Mouse (Mus musculus) cerebellum, postnatal 36 days (tissue): ENCODE results near the gene Elf1.
"Not testable (repeated sequence)": the region's sequence is repeated elsewhere in the genome, so short reads cannot be mapped to it uniquely, and the experiment has no call there.

Source experiments
- DNase-seq, 2 experiments: peaks; one replicate each; pipeline ENCODE4 v3.0.0; 2021 to 2022; ENCODE audit warnings: mixed read lengths in 2 of 2

Elf1 gene

DNA sequence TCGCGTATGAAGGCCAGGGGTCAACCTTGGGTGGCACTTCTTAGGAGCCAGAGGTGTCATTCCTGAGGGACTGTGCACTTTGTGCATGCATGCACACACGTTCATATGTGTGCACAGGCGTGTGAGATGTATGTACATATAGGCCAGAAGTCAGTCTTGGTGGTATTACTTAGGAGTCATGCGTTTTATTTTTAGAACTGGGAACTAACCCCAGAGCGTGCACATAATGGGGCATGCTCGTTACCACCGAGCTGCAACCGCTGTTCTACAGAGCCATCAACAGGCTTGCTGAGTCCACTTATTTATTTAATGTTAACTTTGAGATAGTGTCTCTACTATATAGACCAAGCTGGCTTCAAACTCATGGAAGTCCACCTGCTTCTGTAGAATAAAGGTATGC is 41.4 kb downstream of the Elf1 start:
- DNase-seq: no peak

DNA sequence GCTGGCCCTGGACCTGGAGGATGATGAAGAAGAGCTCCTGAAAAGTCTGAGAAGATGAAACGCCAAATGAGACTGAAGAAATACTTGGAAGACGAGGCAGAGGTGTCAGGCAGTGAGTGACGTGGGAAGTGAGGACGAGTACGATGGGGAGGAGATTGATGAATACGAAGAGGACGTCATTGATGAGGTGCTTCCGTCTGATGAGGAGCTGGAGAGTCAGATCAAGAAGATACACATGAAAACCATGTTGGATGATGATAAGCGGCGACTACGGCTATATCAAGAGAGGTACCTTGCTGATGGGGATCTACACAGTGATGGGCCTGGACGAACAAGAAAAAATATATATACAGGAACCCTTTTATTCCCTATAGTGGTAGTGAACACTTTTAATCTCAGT is 45.1 kb downstream of the Elf1 start:
- DNase-seq: not testable (repeated sequence)

DNA sequence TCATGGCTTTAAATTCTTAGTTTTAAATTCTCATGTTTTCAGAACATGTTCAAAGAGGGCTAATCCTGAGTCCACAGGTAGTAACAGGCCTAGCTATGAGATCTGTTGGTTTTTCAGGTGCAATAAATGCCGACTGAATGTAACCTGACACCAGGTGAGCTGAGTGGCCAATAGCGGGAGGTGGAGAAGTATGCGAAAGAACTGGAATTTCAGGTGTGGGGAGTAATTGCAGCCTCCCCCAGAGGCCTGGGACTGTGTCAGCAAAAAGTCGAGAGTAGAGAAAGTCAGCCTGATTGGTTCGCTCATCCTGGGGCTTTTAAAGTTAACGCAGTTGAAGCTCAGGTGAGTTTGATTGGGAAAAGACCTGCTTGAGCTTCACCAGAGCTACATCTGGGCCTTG is 46.7 kb downstream of the Elf1 start:
- DNase-seq: no peak

DNA sequence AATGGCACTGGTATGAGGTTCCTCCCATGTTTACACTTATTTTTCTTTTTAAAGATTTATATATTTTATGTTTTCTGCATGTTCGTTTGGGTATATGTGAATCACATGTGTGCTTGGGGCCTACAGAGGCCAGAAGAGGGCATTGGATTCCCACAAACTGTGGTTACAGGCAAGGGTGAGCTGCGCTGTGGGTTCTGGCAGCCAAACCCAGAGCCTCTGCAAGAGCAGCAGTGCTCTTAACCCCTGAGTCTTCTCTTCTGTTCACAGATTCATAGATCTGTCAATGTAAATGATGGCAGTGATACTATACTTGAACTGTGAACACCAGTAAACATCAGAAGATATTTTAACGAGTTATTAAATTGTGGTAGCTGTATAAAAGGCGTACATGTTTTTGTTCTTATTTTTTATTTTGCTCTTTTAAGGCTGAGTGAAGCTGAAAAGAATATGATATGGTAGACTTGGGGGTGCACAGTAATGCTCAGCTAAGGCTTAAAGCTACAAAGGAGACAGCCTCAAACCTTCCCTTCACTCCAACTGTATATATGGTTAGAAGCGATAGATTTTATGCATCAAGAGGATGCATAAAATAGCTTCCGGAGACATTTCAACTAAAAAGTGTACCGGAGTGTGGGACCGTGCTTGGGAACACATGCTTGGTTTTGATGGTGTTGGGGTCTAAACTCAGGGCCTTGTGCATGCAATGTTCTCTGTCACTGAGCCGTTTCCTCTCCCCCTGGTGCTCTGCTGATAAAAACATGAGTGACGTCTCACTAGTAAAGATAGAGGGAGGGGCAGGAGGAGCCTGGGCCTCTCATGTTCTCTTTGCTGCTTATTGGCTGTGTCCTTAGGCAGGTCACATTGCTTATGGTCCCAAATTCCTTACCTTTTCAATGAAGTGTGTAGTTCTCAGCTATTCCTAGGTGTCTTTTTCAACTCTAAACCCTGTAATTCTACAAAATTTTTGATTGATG is 48.9 kb downstream of the Elf1 start:
- no peak for DNase-seq

DNA sequence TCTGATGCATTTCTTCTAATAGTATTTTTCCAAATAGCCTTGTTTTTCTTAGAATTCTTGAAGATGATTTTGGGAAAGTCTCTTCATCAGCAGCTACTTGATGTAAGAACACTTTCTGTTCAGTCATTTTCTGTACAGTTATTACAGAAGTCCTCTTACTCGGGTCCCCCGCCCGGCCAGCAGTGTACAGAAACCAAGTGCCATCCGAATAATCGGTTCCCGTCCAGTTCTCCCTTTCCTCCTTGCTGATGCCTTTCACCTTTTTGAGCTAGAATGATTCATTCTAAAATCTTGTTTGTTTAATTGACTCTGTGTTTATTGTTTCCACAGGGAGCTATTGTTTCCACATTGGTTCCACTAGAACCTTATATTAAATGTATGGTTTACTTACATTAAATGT is 49.8 kb downstream of the Elf1 start:
- no peak for DNase-seq

DNA sequence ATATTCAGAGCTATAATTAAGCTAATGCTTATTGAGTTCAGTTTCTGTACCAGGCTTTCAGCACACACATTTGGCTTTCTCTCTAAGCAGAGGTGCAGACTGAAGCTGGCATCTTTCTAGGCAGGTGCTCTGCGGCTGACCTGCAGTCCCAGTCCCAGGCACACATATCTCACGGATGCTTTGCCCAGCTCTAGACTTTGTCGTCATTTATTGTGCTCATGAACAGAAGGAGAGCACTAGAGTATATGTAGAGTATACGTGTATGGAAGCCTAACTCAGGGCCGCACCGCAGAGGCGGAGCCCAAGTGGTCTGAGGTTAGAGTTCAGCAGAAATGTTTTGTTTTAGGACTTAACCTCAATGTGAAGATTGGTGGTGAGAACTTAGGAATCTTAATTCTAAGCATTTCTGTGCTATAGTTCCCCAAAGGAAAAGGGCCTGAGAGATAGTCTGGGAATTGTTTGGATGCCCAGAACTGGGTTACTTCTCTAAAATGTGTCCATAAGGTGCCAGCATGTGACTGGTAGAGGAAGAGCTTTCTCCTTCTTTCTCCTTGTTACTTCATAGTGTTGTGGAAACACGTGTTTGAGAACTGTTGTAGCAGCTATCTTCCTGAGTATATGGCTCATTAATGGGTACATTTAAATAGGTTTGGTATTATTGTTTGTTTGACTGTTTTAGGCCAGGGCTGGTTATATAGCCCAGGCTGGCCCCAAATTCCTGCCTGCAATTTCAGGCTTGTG is 51.2 kb downstream of the Elf1 start:
- DNase-seq: no peak

DNA sequence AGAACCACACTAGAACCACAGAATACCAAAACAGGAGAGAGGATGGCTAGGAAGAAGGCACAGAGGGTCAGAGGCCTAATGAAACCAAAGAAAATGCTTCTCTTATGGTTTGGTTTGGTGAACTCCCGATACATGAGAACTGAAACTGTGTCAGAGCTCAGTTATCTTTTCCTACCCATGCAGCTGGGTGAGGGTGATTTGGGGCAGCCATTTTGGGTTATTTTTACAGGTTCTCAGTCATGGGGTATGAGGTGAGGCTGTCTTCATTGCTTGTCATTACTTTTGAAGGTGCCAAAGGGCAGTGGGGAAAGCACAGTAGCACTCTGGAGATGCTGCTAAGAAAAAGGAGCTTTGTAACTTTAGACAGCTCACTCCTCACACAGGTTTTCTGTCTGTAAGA is 52.4 kb downstream of the Elf1 start:
- no peak for DNase-seq

DNA sequence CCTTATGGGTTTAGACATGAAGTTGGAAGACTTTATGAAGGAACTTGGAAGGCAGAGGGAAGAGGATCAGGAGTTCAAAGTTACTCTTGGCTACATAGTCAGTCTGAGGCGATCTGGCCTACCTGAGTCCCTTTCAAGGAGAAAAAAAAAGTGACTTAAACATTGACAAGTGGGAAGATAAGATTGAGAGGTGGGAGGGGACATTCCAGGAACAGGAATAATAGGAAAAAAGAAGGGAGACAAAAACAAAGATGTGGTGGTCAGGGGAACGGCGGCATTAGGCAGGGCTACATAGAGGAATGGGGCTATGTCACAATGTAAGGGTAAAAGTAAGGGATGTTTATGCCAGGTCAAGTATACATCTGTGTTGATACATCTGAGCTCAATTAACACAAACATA is 53.2 kb downstream of the Elf1 start:
- no peak for DNase-seq

DNA sequence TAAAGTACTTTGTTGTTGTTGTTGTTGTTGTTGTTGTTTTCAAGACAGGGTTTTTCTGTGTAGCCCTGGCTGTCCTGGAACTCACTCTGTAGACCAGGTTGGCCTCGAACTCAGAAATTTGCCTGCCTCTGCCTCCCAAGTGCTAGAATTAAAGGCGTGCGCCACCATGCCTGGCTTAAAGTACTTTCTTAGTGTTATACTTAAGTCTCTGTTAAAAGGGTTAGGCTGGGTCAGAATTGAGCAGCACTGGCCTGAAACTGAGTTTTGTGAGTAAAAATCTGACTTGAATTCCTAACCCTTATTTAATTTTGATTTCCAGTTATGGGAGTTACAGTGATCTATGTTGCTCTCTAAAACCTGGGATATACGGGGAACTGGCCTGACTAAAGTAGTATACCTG is 53.7 kb downstream of the Elf1 start:
- not testable (repeated sequence) for DNase-seq

DNA sequence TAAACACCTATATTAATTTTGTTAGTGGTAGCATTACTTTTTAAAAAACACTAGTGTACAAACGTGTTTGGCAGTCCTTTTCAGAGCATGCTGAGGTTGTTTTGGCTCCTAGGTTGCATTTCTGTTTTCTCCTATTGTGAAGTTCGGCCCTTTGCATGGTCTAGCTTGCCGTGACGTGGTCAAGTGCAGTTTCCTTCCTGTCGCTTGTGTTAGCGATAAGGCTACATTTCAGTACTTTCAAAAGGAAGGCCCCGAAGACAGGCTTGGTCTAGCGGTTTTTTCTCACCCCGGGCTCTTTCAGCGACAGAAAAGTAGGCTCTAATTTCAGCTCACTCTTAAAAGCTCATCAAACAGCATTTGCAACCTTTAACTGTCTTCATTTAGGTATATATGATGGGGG is 54.3 kb downstream of the Elf1 start:
- no peak for DNase-seq

DNA sequence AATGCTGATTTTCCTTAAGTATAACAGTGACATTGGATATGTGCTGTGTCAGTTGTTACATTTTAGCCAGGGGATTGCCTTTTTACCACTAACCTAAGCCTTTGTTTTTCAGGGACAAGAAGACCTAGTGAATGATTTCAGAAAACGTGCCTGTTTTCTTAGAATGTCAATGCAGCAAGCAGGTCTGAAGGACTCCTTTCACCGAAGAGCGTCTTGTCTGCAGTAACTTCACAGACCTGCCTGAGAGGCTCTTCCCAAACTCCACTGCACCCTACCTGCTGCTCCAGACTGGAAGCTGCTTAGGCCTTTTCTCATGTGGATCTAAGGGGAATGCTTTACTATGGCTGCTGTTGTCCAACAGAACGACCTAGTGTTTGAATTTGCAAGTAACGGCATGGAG is 55.0 kb downstream of the Elf1 start:
- DNase-seq: no peak

DNA sequence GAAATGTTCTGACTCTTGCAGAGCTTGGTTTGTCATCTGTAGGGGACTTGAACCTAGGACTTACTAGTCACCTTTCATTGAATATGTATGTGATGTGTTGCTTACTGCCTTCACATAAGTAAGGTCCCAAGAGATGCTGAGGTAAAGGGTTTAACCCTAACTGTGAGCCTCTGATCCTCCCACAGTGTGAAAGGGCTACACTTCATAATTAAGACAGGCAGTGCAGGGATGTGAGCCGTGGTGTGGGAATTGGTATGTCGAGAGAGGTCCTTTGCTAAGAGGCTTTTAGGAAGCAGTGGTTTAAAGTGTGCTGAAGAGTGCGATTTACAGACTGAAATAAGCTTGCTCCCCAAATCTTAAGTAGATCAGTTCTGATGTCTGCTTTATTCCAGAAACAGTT is 55.8 kb downstream of the Elf1 start:
- DNase-seq: no peak

DNA sequence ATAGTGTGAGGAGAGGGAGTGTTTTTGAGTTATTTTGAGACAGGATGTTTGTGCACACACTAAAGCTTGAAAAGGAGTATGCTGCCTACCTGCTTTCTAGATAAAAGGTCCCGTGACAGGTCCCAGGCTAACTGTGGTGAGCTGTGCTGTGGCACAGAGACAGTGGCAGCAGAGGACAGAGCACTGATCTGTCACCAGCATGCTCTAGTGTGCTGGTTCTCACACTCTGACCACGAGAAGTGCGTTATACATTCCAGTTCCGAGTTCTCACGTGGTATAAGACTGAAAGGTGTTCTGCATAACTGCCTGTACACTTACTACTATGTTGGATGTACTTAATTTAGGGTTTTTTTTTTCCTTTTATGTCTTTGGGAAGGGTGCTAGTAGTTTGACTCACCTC is 56.5 kb downstream of the Elf1 start:
- DNase-seq: no peak

DNA sequence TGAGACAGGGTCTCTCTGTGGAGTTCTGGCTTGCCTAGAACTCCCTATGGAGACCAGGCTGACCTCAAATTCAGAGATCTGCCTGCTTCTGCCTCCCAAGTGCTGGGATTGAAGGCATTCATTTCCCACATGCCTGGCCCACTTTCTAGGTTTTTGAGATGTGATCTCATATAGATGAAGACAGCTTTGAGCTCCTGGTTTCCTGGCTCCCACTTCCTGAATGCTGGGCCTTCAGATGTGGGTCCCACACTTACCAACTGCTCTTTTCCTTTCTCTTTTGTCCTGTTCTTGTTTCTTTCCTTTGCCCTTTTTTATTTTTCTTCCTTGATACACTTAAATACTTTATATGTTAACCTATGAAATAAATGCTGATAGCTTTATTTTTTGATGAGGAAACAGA is 56.9 kb downstream of the Elf1 start:
- no peak for DNase-seq

DNA sequence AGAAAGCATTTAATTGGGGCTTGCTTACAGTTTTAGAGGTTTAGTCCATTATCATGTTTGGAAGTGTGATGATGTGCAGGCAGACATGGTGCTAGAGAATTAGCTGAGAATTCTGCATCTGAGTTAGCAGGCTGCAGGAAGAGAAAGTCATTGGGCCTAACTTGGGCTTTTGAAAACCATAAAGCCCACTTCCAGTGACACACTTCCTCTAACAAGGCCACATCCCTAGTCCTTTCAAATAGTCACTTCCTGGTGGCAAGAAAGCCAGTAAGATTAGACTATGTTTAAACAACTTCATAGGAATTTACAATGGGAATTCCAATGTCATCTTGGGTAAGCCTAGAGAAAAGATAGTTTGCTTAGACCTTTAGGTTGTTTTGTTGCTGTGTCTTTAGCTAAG is 60.6 kb downstream of the Elf1 start:
- no peak for DNase-seq

DNA sequence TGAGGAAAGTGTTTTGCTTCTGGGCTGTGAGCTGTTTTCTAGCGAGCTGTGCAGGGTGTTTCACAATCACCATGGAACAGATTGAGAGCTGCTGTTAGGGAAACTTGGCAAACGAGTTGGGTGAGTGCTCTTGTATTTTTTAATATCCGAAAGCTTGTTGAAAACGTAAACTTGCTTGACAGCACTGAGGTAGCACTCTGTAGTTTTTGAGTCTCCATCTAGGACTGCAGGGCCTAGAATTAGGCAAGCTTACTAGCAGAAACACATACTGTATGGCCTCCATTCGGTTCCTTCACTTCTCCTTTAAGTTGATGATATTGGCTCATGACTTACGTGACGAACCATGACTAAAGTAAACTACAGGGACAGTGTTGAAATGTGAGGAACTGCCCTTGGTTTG is 68.3 kb downstream of the Elf1 start:
- no peak for DNase-seq

DNA sequence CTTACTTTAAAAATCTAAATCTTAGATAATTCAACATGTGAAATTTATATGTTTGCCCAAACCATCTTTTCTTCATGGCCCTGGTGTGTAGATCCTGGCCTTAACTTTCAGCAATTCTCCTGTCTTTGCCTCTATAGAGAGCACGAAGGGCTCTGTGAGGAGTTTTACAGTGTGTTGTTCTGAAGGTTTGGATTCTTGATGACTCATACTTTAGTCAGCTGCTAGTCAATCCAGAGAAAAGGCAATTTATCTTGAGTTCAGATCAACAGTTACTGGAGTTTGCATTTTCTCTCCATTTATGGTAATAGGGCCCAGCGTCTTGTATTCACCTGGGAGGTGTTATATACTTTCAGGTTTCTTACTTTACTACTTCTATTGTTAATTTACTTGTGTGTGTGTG is 70.9 kb downstream of the Elf1 start:
- no peak for DNase-seq

DNA sequence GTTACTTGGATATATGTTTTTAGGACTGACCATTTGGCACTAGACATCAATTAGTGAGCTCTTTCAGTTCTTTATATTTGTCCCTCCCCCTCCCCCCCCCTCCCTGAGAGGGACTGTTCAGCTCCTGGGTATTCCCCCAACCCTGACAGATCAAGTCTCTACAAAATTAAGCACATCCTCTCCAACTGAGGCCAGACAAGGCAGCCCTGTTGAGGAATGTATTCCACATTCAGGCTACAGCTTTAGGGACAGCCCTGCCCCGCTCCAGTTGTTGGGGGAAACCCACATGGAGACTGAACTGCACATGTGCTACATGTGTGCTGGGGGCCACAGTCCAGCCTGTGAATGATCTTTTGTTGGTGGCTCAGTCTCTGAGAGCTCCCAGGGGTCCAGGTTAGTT is 71.9 kb downstream of the Elf1 start:
- DNase-seq: no peak

DNA sequence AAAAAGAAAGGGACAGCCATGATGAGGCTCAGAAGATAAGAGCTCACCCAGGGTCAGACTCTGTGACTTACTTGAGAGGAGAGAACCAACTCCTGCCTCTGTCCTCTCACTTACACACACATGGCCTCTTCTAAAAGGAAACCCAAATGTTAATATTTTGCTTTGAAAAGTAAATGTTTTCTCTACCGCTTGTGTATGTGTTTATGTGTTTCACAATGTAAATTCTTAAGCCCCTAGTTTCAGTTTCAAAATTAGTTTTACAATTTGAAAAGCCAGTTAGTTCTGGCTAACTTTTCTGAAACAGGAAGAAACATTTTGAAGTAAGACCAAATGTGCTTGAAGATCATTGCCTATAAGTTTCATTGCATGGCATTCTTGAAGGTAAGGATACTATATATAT is 76.8 kb downstream of the Elf1 start:
- DNase-seq: no peak

DNA sequence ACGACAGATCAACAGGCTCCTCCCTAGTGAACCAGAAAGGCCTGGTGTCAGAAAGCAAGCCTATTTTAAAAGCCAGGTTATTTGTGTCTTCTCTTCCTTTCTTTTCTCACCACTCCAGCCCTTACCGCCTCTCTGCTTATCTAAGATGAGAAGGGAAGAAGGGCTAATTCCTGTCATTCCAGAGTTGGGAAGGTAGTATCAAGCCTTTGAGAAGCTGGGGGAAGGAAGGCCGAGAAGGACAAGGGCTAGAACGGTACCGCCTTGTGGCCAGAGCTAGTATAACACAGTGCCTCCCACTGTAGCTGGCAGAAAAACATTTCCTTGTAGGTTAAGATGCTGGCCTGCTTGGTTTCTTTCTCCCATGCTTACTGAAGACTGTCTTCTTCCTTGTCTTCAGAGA is 81.8 kb downstream of the Elf1 start:
- DNase-seq: peak; percentile 41 to 47

DNA sequence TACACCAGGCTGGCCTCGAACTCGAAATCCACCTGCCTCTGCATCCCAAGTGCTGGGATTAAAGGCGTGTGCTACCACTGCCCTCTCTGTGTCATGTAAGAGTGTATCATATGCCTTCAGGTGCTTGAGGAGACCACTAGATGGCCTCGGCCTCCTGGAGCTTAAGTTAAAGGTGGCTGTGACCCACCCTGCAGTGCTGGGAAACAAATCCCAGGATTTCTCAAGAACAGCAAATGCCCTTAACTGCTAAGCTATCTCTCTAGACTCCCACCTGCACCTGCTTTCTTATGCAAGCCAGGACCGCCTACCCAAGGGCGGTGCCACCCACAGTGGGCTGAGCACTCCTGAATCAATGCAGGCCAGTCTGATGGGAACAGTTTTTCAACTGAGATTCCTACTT is 83.8 kb downstream of the Elf1 start:
- DNase-seq: no peak

DNA sequence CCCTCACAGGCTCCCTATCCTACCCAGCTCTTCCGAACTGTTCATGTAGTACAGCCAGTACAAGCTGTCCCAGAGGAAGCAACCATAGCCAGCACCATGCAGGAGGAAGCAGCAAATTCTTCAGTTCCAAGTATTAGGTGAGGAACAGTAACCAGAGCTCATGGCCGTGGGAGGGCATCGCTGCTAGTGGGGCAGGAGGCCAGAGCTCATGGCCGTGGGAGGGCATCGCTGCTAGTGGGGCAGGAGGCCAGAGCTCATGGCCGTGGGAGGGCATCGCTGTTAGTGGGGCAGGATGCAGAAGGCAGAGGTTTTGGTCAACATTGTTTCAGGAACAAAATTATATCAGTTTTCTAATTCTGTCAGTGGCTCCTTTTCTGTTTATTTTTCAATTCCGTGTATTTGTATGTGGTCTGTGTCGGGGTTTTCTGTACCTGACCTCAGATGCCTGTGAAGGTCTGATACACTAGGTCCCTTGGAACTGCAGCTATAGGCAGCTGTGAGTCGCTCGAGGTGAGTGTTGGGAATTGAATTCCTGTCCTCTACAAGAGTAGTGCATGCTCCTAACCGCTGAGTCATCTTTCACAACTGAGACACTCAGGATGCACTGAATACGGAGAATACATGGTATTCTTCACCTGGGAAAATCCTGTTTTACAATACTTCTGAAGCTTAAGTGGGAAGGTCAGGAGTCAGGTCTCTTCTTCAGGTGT is 92.6 kb downstream of the Elf1 start:
- DNase-seq: no peak

DNA sequence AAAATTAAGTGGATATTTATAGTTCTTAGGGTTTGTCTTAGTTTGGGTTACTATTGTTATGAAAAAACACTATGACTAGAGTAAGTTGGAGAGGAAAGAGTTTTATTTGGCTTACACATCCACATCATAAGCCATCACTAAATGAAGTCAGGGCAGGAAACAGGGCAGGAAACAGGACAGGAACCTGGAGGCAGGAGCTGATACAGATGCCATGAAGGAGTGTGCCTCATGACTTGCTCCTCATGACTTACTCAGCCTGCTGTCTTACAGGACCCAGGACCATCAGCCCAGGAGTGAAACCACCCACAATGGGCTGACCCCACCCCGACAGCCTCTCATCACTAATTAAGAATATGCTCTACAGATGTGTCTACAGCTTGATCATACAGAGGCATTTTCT is 93.4 kb downstream of the Elf1 start:
- no peak for DNase-seq
